Mouse (Mus musculus) lung, adult 2 months (tissue): ENCODE measurements around the gene Zfp239. TPM values are rescaled to one million over a fixed set of nuclear protein-coding genes. Genes with fewer than 3 reads are reported as not detected.

Experiments
- DNase-seq: peaks from one replicate; pipeline ENCODE4 v3.0.0; 2022
- H3K4me1 ChIP-seq: fragments of 200-500 bp; 2 replicates; pipeline ENCODE4 v1.6.1; 2011; ENCODE audit warnings: low read length; ENCODE audit not compliant: control insufficient read depth, insufficient read depth
- H3K4me3 ChIP-seq: fragments of 200-500 bp; replicated peaks from 2 replicates; pipeline ENCODE3; 2011; ENCODE audit warnings: low read depth, mild to moderate bottlenecking, control low read depth, low read length; ENCODE audit errors: extremely low read depth
- CTCF ChIP-seq: fragments of 200-500 bp; IDR thresholded peaks from 2 replicates; pipeline ENCODE4 v1.5.1; 2011; ENCODE audit warnings: mild to moderate bottlenecking, low read length, control low read depth; ENCODE audit not compliant: insufficient read depth
- POLR2A ChIP-seq: fragments of 200-500 bp; IDR thresholded peaks from 2 replicates; pipeline ENCODE4 v1.6.1; 2011; ENCODE audit warnings: low read depth, mild to moderate bottlenecking, control low read depth, low read length, borderline replicate concordance; ENCODE audit errors: extremely low read depth
- WGBS: fragments of 180-500 bp; shearing (Covaris S2); methylation state at CpG from one replicate; pipeline ENCODE4 v1.1.7; 2018; 5-methylcytosine and 5-hydroxymethylcytosine counted together
- polyA plus RNA-seq: library from polyadenylated mRNA; depleted of rRNA; stranded (reverse); fragments of >200 nt; gene quantifications from 2 replicates; pipeline ENCODE4 v1.2.3, GENCODE M21; 2012

Zfp239 gene
- polyA plus RNA-seq, 1 experiment: 0.99 TPM

DNA sequence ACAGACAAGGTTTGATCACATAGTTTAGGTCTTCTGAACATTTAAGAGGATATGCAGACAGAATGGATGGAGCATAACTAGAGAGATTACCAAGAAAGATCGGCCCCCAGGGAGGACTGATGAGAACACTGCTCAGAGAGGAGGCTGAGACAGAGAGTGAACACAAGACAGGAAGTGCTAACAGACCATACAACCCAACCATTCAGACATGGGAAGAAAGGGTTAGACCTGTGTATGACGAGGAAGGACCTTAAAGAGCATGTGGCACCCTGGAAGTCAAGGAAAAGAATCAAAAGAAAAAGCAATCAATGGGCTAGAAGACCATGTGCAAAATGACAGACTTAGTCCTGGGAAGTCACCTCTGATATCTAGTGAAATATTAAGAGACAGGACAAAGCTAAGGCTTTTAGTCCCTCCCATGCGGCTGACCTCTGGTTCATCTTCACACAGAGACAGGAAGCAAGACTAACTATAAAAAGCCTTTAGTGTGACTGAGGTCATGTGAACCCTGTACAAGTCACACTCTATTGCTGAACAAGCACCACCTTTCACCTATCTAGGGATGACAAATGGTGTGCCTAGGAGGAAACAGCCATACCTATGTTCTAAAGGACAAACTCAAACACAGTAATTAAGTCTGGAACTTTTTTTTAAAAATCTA, 12.9 kb downstream of the Zfp239 start:
- WGBS: 72% methylated on average over 3 of the region's 3 CpGs
- H3K4me1 ChIP-seq: no peaks in the 10 kb centered on the region
- no peak overlapping the region for H3K4me3 ChIP-seq
- DNase-seq: no peak
- no peak for TF ChIP-seq CTCF

DNA sequence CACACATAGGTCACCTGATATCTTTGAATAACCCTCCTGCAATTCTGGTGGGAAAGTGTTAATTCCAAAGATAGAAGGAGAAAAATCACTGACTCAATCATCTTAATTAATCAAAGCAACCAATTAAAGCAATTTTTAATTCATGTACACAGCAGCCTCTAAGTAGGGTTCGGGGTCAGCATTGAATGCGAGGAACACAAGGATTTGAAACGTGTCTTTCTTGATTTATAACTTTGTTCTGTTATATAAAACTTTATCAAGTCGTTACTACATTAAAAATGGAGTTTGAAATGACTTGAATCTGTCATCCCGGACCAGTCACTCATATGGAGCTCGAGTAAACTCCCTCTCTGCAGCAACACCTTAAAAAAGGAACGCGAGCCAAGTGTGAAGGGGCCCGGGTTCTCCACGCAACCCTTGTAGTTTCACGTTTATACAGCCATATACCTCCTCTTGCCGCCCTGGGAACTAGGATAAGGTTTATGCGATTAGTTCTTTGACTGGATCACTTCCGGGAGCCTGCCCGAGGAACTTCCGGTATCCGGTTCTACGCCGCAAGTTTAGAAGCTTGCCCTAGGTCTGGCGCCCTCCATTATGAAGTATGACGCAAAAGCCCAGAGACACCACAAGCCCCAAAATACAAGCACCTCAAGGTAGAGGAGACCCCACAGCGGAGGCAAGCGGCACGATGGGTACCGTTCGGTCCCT, 17.0 kb downstream of the Zfp239 start:
- 11% methylated on average over 26 of the region's 26 CpGs for WGBS
- DNase-seq: no peak
- TF ChIP-seq POLR2A (no peak; the same call in 1 of the 2 replicates), CTCF (no peak)
- Histone ChIP-seq H3K4me1 (peaks cover 5% of the 10 kb centered on the region; the same call in 1 of the 2 replicates), H3K4me3 (peak overlapping the region; percentile 83)

- DNase-seq: peak; percentile 100
- WGBS: under 1% methylated on average over 67 of the region's 67 CpGs
- H3K4me3 ChIP-seq: peak overlapping the region; percentile 83
- TF ChIP-seq POLR2A (peak; percentile 95), CTCF (peak; percentile 76)
- peaks cover 5% of the 10 kb centered on the region; the same call in 1 of the 2 replicates for H3K4me1 ChIP-seq
Measured at GRCm38 (mm10) chr6:117879408-117880115, 17.7 kb downstream of the Zfp239 start.

DNA sequence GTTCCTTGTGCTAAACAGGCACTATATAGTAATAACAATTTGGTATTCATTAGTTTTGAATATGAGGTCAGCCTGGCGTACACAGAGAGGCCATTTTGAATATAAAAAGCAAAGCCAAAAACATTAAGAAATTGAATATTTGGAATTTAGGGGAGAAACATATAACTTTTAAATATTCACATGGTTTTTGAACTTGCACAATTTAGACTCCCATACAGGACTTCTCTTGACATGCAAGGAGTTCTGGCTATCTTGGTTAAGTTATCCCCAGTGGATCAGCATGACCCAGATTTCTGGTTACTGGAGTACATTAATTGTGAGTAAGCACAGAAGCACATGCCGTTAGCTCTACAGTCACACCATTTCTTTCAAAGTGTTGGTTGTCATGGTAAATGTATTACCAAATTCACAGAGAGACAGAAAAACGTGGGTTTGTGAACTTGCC, 18.5 kb downstream of the Zfp239 start:
- 27% methylated on average over 3 of the region's 3 CpGs for WGBS
- Histone ChIP-seq H3K4me1 (peaks cover 5% of the 10 kb centered on the region; the same call in 1 of the 2 replicates), H3K4me3 (peak overlapping the region; percentile 58)
- TF ChIP-seq POLR2A (no peak), CTCF (no peak)
- DNase-seq: no peak

- TF ChIP-seq POLR2A (no peak), CTCF (no peak)
- H3K4me1 ChIP-seq: peaks cover 5% of the 10 kb centered on the region; the same call in 1 of the 2 replicates
- WGBS: 83% methylated on average over 7 of the region's 7 CpGs
- DNase-seq: no peak
- H3K4me3 ChIP-seq: no peak overlapping the region
Measured at GRCm38 (mm10) chr6:117881229-117881628, 19.3 kb downstream of the Zfp239 start.

GRCm38 (mm10) chr6:117881997-117882396, 20.1 kb downstream of the Zfp239 start:
- 53% methylated on average over 7 of the region's 7 CpGs for WGBS
- Histone ChIP-seq H3K4me3 (no peak overlapping the region), H3K4me1 (peaks cover 5% of the 10 kb centered on the region; the same call in 1 of the 2 replicates)
- DNase-seq: no peak
- TF ChIP-seq POLR2A (no peak), CTCF (no peak)

GRCm38 (mm10) chr6:117885943-117886342, 24.0 kb downstream of the Zfp239 start:
- TF ChIP-seq POLR2A: no peak
- TF ChIP-seq CTCF: no peak
- WGBS: 71% methylated on average over 2 of the region's 2 CpGs
- no peak overlapping the region for H3K4me3 ChIP-seq
- no peak for DNase-seq
- H3K4me1 ChIP-seq: no peaks in the 10 kb centered on the region

GRCm38 (mm10) chr6:117888032-117888431, 26.1 kb downstream of the Zfp239 start:
- no peak for DNase-seq
- no peak overlapping the region for H3K4me3 ChIP-seq
- TF ChIP-seq CTCF (no peak), POLR2A (no peak)
- 59% methylated on average over 1 of the region's 1 CpGs for WGBS
- H3K4me1 ChIP-seq: no peaks in the 10 kb centered on the region

DNA sequence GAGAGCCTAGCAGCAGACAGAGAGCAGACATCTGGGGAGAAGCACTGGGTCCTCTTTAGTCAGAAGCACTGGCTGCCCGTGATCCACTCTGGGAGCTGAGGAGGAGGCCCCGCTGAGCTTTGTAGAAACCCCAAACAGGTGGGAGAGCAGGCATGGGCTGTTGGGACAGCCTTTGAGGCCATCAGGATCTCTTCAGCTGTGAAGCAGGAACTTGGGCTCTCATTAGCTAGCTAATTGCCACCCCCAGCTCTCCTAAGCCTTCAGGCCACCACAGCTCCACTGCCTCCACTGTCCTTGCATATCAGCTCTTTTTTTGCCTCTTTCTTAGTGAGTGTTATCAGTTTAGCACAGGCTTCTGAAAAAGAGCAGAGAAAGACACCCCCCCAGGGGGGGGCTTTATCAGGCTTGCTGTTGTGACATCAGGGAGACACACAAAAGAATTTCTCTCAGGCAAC, 26.8 kb downstream of the Zfp239 start:
- WGBS: 77% methylated on average over 2 of the region's 2 CpGs
- no peaks in the 10 kb centered on the region for H3K4me1 ChIP-seq

More for the DNA sequence above, 26.8 kb downstream of the Zfp239 start:
- TF ChIP-seq CTCF: no peak
- TF ChIP-seq POLR2A: no peak
- H3K4me3 ChIP-seq: no peak overlapping the region
- no peak for DNase-seq
